11 mouse cellular contexts compared by ENCODE assay signal in the genomic region with DNA sequence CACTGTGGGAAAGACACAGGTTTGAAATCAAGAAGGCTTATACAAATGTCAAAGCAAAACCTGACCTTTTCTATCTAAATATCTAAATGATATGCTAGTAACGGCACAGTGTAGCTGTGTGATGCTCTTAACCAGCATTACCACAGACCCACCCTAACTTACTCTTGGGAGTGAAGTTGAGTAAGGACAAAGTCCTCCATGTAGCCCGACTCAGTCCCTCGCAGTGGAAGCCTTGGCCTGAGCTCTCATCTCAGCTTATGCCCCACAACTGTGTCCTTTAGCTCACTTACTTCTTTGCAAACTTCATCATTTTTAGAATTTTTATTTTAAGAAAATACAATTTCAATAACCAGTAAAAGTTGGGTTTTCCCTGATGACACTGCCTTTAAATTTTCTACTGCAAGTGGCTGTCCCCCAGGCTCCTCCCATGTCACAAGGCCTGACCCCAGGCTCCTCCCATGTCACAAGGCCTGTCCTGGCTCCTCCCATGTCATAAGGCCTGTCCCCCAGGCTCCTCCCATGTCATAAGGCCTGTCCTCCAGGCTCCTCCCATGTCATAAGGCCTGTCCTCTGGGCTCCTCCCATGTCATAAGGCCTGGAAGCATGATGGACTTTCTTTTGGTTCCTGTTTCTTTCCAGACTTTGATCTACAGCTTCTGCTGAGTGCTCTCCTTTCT. TPM values are rescaled to one million over a fixed set of nuclear protein-coding genes. Genes with fewer than 3 reads are reported as not detected.
DNase-seq lines count a peak whose midpoint lies in the region; ATAC-seq and TF ChIP-seq lines count a peak whose summit lies in the region.
"Had no signal": no experiment of that assay in that cellular context is flagged by ENCODE, and none has a peak within 500 bp of the region (broad histone marks: within the 10 kb centered on the region; RNA-seq: fewer than 3 reads in every experiment).

No protein-coding gene starts in this region.

- no peaks in the 10 kb centered on the region; the same call in 1 of the 2 replicates for H3K79me2 ChIP-seq in liver, adult 2 months (ENCODE audit: control insufficient read depth, insufficient read depth, low read length)

- WGBS in hindbrain, postnatal 0 days, result 96% methylated on average over 3 of the region's 3 CpGs
- 97% methylated on average over 3 of the region's 3 CpGs for WGBS in hindbrain, embryonic 13.5 days
- WGBS in liver, adult 2 months, result 97% methylated on average over 3 of the region's 3 CpGs
- 90% methylated on average over 3 of the region's 3 CpGs for WGBS in embryonic facial prominence, embryonic 10.5 days
- 93% methylated on average over 3 of the region's 3 CpGs for WGBS in midbrain, embryonic 10.5 days

- 0 out of 2 replicates have a peak, but pooled peaks have one; percentile 51 for ATAC-seq in hindbrain, postnatal 0 days
- ATAC-seq in hindbrain, embryonic 13.5 days (ENCODE audit: low FRiP score), result no peak
- peak; percentile 73; the same call in 1 of the 2 replicates for ATAC-seq in neutrophil, adult 5-6 weeks (ENCODE audit: extremely low read depth, insufficient number of reproducible peaks, low FRiP score, poor library complexity, severe bottlenecking)

- H3K27me3 ChIP-seq in hindbrain, postnatal 0 days (ENCODE audit: insufficient read depth, low read length), result no peaks in the 10 kb centered on the region
- H3K27me3 ChIP-seq in hindbrain, embryonic 13.5 days, result no peaks in the 10 kb centered on the region
- no peaks in the 10 kb centered on the region for H3K27me3 ChIP-seq in liver, adult 2 months (ENCODE audit: control insufficient read depth, insufficient read depth, low read length)
- H3K27me3 ChIP-seq in embryonic facial prominence, embryonic 10.5 days (replicated peaks; ENCODE audit: low read depth, poor library complexity, severe bottlenecking), result no peaks in the 10 kb centered on the region
- no peaks in the 10 kb centered on the region for H3K27me3 ChIP-seq in midbrain, embryonic 10.5 days (ENCODE audit: low read depth, poor library complexity, severe bottlenecking)

- H3K9me3 ChIP-seq in hindbrain, postnatal 0 days (ENCODE audit: low read length), result no peaks in the 10 kb centered on the region
- no peaks in the 10 kb centered on the region for H3K9me3 ChIP-seq in hindbrain, embryonic 13.5 days
- H3K9me3 ChIP-seq in embryonic facial prominence, embryonic 10.5 days, result no peaks in the 10 kb centered on the region
- no peaks in the 10 kb centered on the region for H3K9me3 ChIP-seq in midbrain, embryonic 10.5 days (replicated peaks)

- no peak for TF ChIP-seq POLR2A in bone marrow macrophage, adult 2 months (IDR thresholded peaks at IDR 0.05; ENCODE audit: borderline replicate concordance, low read depth, low read length)
- no peak for TF ChIP-seq POLR2A in liver, adult 2 months (IDR thresholded peaks at IDR 0.05; ENCODE audit: extremely low read depth, insufficient read depth, low read length)

- H3K4me3 ChIP-seq in hindbrain, postnatal 0 days (ENCODE audit: low read length), result no peak overlapping the region
- no peak overlapping the region for H3K4me3 ChIP-seq in hindbrain, embryonic 13.5 days
- no peak overlapping the region for H3K4me3 ChIP-seq in bone marrow macrophage, adult 2 months (ENCODE audit: insufficient read depth, low read length)
- no peak overlapping the region for H3K4me3 ChIP-seq in liver, adult 2 months (ENCODE audit: insufficient read depth, low read depth, low read length)
- H3K4me3 ChIP-seq in embryonic facial prominence, embryonic 10.5 days, result no peak overlapping the region
- H3K4me3 ChIP-seq in midbrain, embryonic 10.5 days, result no peak overlapping the region
- H3K4me3 ChIP-seq: erythroblast, embryonic 14.5 days had no signal

- no peak overlapping the region for H3K4me2 ChIP-seq in hindbrain, postnatal 0 days (ENCODE audit: low read depth, low read length)
- H3K4me2 ChIP-seq in hindbrain, embryonic 13.5 days, result no peak overlapping the region

- DNase-seq in hindbrain, postnatal 0 days (ENCODE audit: low spot score), result no peak
- peak; percentile 57 for DNase-seq in liver, adult 2 months (ENCODE audit: extremely low read depth, low read depth, low spot score)
- DNase-seq in cerebellum, postnatal 36 days, result no peak
- no peak for DNase-seq in embryonic facial prominence, embryonic 10.5 days (ENCODE audit: low spot score)
- no peak for DNase-seq in midbrain, embryonic 10.5 days (ENCODE audit: low spot score)
- DNase-seq: cerebellum, adult 2 months had no signal

- no peak for TF ChIP-seq CTCF in hindbrain, postnatal 0 days (IDR thresholded peaks at IDR 0.05; ENCODE audit: low read depth)
- no peak for TF ChIP-seq CTCF in bone marrow macrophage, adult 2 months (IDR thresholded peaks at IDR 0.05; ENCODE audit: low read depth, low read length)
- TF ChIP-seq CTCF in liver, adult 2 months (IDR thresholded peaks at IDR 0.05; ENCODE audit: low read depth, low read length), result no peak

- H3K27ac ChIP-seq in hindbrain, postnatal 0 days, result no peak overlapping the region
- no peak overlapping the region for H3K27ac ChIP-seq in hindbrain, embryonic 13.5 days
- H3K27ac ChIP-seq in bone marrow macrophage, adult 2 months (ENCODE audit: insufficient read depth, low read depth, low read length), result peak overlapping the region; percentile 81
- H3K27ac ChIP-seq in liver, adult 2 months (replicated peaks; ENCODE audit: insufficient read depth, low read depth, low read length), result no peak overlapping the region
- no peak overlapping the region for H3K27ac ChIP-seq in embryonic facial prominence, embryonic 10.5 days (replicated peaks)
- no peak overlapping the region for H3K27ac ChIP-seq in midbrain, embryonic 10.5 days (replicated peaks)
- H3K27ac ChIP-seq: kidney, postnatal 0 days had no signal

- H3K9ac ChIP-seq in hindbrain, postnatal 0 days (replicated peaks; ENCODE audit: low read length), result no peak overlapping the region
- no peak overlapping the region for H3K9ac ChIP-seq in hindbrain, embryonic 13.5 days
- no peak overlapping the region for H3K9ac ChIP-seq in liver, adult 2 months (ENCODE audit: low read depth, low read length)

- peaks cover 55% of the 10 kb centered on the region for H3K36me3 ChIP-seq in hindbrain, postnatal 0 days (ENCODE audit: insufficient read depth, low read length)
- peaks cover 74% of the 10 kb centered on the region for H3K36me3 ChIP-seq in hindbrain, embryonic 13.5 days
- peaks cover 27% of the 10 kb centered on the region for H3K36me3 ChIP-seq in liver, adult 2 months (ENCODE audit: control insufficient read depth, insufficient read depth, low read length)
- peaks cover 73% of the 10 kb centered on the region for H3K36me3 ChIP-seq in embryonic facial prominence, embryonic 10.5 days (replicated peaks)
- H3K36me3 ChIP-seq in midbrain, embryonic 10.5 days, result peaks cover 78% of the 10 kb centered on the region

- no peaks in the 10 kb centered on the region for H3K4me1 ChIP-seq in hindbrain, postnatal 0 days (ENCODE audit: insufficient read depth, low read length)
- H3K4me1 ChIP-seq in hindbrain, embryonic 13.5 days (replicated peaks), result no peaks in the 10 kb centered on the region
- H3K4me1 ChIP-seq in bone marrow macrophage, adult 2 months (ENCODE audit: control insufficient read depth, insufficient read depth, low read length), result peaks cover 17% of the 10 kb centered on the region
- H3K4me1 ChIP-seq in liver, adult 2 months (ENCODE audit: control insufficient read depth, insufficient read depth, low read length), result peaks cover 4% of the 10 kb centered on the region; the same call in 1 of the 2 replicates
- no peaks in the 10 kb centered on the region for H3K4me1 ChIP-seq in embryonic facial prominence, embryonic 10.5 days
- H3K4me1 ChIP-seq in midbrain, embryonic 10.5 days, result no peaks in the 10 kb centered on the region

RNA-seq across cellular contexts. Expression of a gene that starts 15.8 kb away (rescaled TPM):
- total RNA-seq in hindbrain, postnatal 0 days (2014; rRNA removed), result 53.7 and 61.6 TPM in 2 replicates
- polyA plus RNA-seq in hindbrain, postnatal 0 days (2015; fragmentation: Nextera tagmentation; extraction: Ambion mirVana), result 26.7 and 27.4 TPM in 2 replicates
- 22.4 and 23.8 TPM in 2 replicates for polyA plus RNA-seq in hindbrain, embryonic 13.5 days (2015; fragmentation: Nextera tagmentation; extraction: Ambion mirVana)
- 69.0 and 80.2 TPM in 2 replicates for polyA plus RNA-seq in bone marrow macrophage, adult 2 months (2012; ENCODE audit: insufficient read depth, insufficient read length, missing spikeins)
- total RNA-seq in liver, adult 2 months (2014; rRNA removed), result 51.0 and 51.1 TPM in 2 replicates
- 25.6 and 27.9 TPM in 2 replicates for polyA plus RNA-seq in liver, adult 2 months (2012; rRNA removed)
- total RNA-seq in neutrophil, adult 5-6 weeks (2017), result 203 and 231 TPM in 2 replicates
- 13.9 and 15.0 TPM in 2 replicates for polyA plus RNA-seq in embryonic facial prominence, embryonic 10.5 days (2016; fragmentation: Nextera tagmentation; extraction: Ambion mirVana)
- polyA plus RNA-seq in midbrain, embryonic 10.5 days (2016; fragmentation: Nextera tagmentation; extraction: Ambion mirVana), result 13.8 and 16.4 TPM in 2 replicates

RNA-seq across cellular contexts. Expression of a gene that starts 45.1 kb away (rescaled TPM):
- total RNA-seq in hindbrain, postnatal 0 days (2014; rRNA removed), result 11.8 and 14.9 TPM in 2 replicates
- polyA plus RNA-seq in hindbrain, postnatal 0 days (2015; fragmentation: Nextera tagmentation; extraction: Ambion mirVana), result 14.0 and 14.5 TPM in 2 replicates
- 15.0 and 15.2 TPM in 2 replicates for polyA plus RNA-seq in hindbrain, embryonic 13.5 days (2015; fragmentation: Nextera tagmentation; extraction: Ambion mirVana)
- 53.5 and 58.2 TPM in 2 replicates for polyA plus RNA-seq in bone marrow macrophage, adult 2 months (2012; ENCODE audit: insufficient read depth, insufficient read length, missing spikeins)
- 30.3 and 41.9 TPM in 2 replicates for total RNA-seq in liver, adult 2 months (2014; rRNA removed)
- 17.2 and 20.2 TPM in 2 replicates for polyA plus RNA-seq in liver, adult 2 months (2012; rRNA removed)
- total RNA-seq in neutrophil, adult 5-6 weeks (2017), result 70.2 and 73.2 TPM in 2 replicates
- polyA plus RNA-seq in embryonic facial prominence, embryonic 10.5 days (2016; fragmentation: Nextera tagmentation; extraction: Ambion mirVana), result 24.0 and 25.7 TPM in 2 replicates
- polyA plus RNA-seq in midbrain, embryonic 10.5 days (2016; fragmentation: Nextera tagmentation; extraction: Ambion mirVana), result 25.7 and 29.7 TPM in 2 replicates
